Mouse (Mus musculus) liver, adult 2 months (tissue): ENCODE data around the gene Kynu.

Experiments used
- CTCF ChIP-seq: fragments of 200-500 bp; IDR thresholded peaks from 2 replicates; pipeline ENCODE4 v1.5.1; 2011; ENCODE audit warnings: low read depth, low read length, control low read depth
- POLR2A ChIP-seq: fragments of 200-500 bp; IDR thresholded peaks from 2 replicates; pipeline ENCODE4 v1.6.1; 2011; ENCODE audit warnings: low read length, control low read depth; ENCODE audit not compliant: insufficient read depth; ENCODE audit errors: extremely low read depth

GRCm38 (mm10) chr2:43695635-43696034 lies 140.5 kb downstream of the Kynu start:
- TF ChIP-seq CTCF (no peak), POLR2A (no peak)
